9 mouse cellular contexts compared by ENCODE assay signal in the genomic region with DNA sequence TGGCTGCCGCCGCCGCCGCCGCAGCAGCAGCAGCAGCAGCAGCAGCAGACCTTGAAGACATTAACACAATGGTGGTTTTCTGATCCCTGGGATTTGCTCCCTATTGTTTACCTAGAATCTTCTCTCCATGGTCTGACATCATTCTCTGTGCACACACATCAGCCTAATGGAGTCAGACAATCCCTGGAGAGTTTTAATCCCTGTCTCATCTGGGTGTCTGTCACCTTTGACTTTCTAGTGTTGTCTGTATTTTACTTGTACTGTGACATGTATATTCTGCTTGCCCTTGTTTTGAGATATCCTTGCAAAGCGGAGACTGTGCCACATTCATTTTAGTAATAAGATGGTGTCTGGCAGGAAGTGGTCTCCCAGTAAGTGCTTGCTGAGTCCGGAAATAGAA. TPM values are rescaled to one million over a fixed set of nuclear protein-coding genes. Genes with fewer than 3 reads are reported as not detected.
DNase-seq lines count a peak whose midpoint lies in the region; ATAC-seq and TF ChIP-seq lines count a peak whose summit lies in the region.
"Had no signal": no experiment of that assay in that cellular context is flagged by ENCODE, and none has a peak within 500 bp of the region (broad histone marks: within the 10 kb centered on the region; RNA-seq: fewer than 3 reads in every experiment).

No protein-coding gene starts in this region.

- no peaks in the 10 kb centered on the region for H3K9me3 ChIP-seq in embryonic facial prominence, embryonic 10.5 days
- no peaks in the 10 kb centered on the region for H3K9me3 ChIP-seq in hindbrain, embryonic 15.5 days
- no peaks in the 10 kb centered on the region for H3K9me3 ChIP-seq in neural tube, embryonic 14.5 days (ENCODE audit: control insufficient read depth, low read length)
- H3K9me3 ChIP-seq in intestine, postnatal 0 days (ENCODE audit: control insufficient read depth): no peaks in the 10 kb centered on the region
- H3K9me3 ChIP-seq: G1E had no signal

- H3K4me2 ChIP-seq in hindbrain, embryonic 15.5 days: peak overlapping the region; percentile 31; the same call in 1 of the 2 replicates
- no peak overlapping the region for H3K4me2 ChIP-seq in neural tube, embryonic 14.5 days (ENCODE audit: low read depth, low read length)
- H3K4me2 ChIP-seq in intestine, postnatal 0 days (replicated peaks; ENCODE audit: low read depth): no peak overlapping the region

- no peaks in the 10 kb centered on the region for H3K27me3 ChIP-seq in embryonic facial prominence, embryonic 10.5 days (replicated peaks; ENCODE audit: low read depth, poor library complexity, severe bottlenecking)
- H3K27me3 ChIP-seq in hindbrain, embryonic 15.5 days: no peaks in the 10 kb centered on the region
- no peaks in the 10 kb centered on the region for H3K27me3 ChIP-seq in neural tube, embryonic 14.5 days (ENCODE audit: control insufficient read depth, insufficient read depth, low read length)
- no peaks in the 10 kb centered on the region for H3K27me3 ChIP-seq in intestine, postnatal 0 days (replicated peaks; ENCODE audit: control insufficient read depth, insufficient read depth, low read length)

- H3K36me3 ChIP-seq in embryonic facial prominence, embryonic 10.5 days (replicated peaks): no peaks in the 10 kb centered on the region
- H3K36me3 ChIP-seq in hindbrain, embryonic 15.5 days: no peaks in the 10 kb centered on the region
- H3K36me3 ChIP-seq in neural tube, embryonic 14.5 days (ENCODE audit: control insufficient read depth, insufficient read depth, low read length): no peaks in the 10 kb centered on the region
- no peaks in the 10 kb centered on the region for H3K36me3 ChIP-seq in intestine, postnatal 0 days (ENCODE audit: control insufficient read depth, insufficient read depth)
- H3K36me3 ChIP-seq: G1E had no signal

- peak; percentile 59; the same call in 1 of the 2 replicates for ATAC-seq in hindbrain, embryonic 15.5 days (ENCODE audit: low FRiP score, low read depth)
- peak; percentile 64; the same call in 1 of the 2 replicates for ATAC-seq in neural tube, embryonic 14.5 days (ENCODE audit: low read depth)
- no peak for ATAC-seq in intestine, postnatal 0 days
- ATAC-seq in megakaryocyte progenitor cell, adult 5-6 weeks (replicated peaks; ENCODE audit: poor library complexity): no peak
- ATAC-seq in granulocyte monocyte progenitor cell, adult 5-6 weeks (replicated peaks; ENCODE audit: poor library complexity, severe bottlenecking): no peak

- 19% methylated on average over 7 of the region's 7 CpGs for WGBS in embryonic facial prominence, embryonic 10.5 days
- WGBS in hindbrain, embryonic 15.5 days: 11% methylated on average over 7 of the region's 7 CpGs
- WGBS in neural tube, embryonic 14.5 days: 45% methylated on average over 7 of the region's 7 CpGs
- WGBS in intestine, postnatal 0 days: 39% methylated on average over 7 of the region's 7 CpGs

- H3K27ac ChIP-seq in layer of hippocampus, adult 2 months: peak overlapping the region; percentile 49
- peak overlapping the region; percentile 70 for H3K27ac ChIP-seq in embryonic facial prominence, embryonic 10.5 days (replicated peaks)
- peak overlapping the region; percentile 72 for H3K27ac ChIP-seq in hindbrain, embryonic 15.5 days (replicated peaks)
- no peak overlapping the region for H3K27ac ChIP-seq in neural tube, embryonic 14.5 days (ENCODE audit: low read depth, low read length)
- H3K27ac ChIP-seq in intestine, postnatal 0 days (ENCODE audit: low read depth, low read length): no peak overlapping the region

- TF ChIP-seq CTCF in layer of hippocampus, adult 2 months (conservative IDR thresholded peaks at IDR 0.05): no peak
- TF ChIP-seq CTCF in intestine, postnatal 0 days (IDR thresholded peaks at IDR 0.05; ENCODE audit: low read depth): no peak

- 0 out of 2 replicates have a peak overlapping the region, but pooled peaks have one; percentile 11 for H3K9ac ChIP-seq in hindbrain, embryonic 15.5 days
- H3K9ac ChIP-seq in neural tube, embryonic 14.5 days (replicated peaks; ENCODE audit: low read depth, low read length): no peak overlapping the region
- no peak overlapping the region for H3K9ac ChIP-seq in intestine, postnatal 0 days (ENCODE audit: low read depth, low read length)

- peaks cover 25% of the 10 kb centered on the region for H3K4me1 ChIP-seq in embryonic facial prominence, embryonic 10.5 days
- H3K4me1 ChIP-seq in hindbrain, embryonic 15.5 days (replicated peaks): peaks cover 8% of the 10 kb centered on the region
- H3K4me1 ChIP-seq in neural tube, embryonic 14.5 days (ENCODE audit: control insufficient read depth, insufficient read depth, low read length): no peaks in the 10 kb centered on the region
- H3K4me1 ChIP-seq in intestine, postnatal 0 days (replicated peaks; ENCODE audit: control insufficient read depth, insufficient read depth, low read length): no peaks in the 10 kb centered on the region

- peak overlapping the region; percentile 42 for H3K4me3 ChIP-seq in layer of hippocampus, adult 2 months
- H3K4me3 ChIP-seq in embryonic facial prominence, embryonic 10.5 days: 0 out of 2 replicates have a peak overlapping the region, but pooled peaks have one; percentile 23
- peak overlapping the region; percentile 2; the same call in 1 of the 2 replicates for H3K4me3 ChIP-seq in hindbrain, embryonic 15.5 days
- no peak overlapping the region for H3K4me3 ChIP-seq in neural tube, embryonic 14.5 days (ENCODE audit: low read depth, low read length)
- no peak overlapping the region for H3K4me3 ChIP-seq in intestine, postnatal 0 days (ENCODE audit: low read depth, low read length)

- DNase-seq in layer of hippocampus, adult 2 months (ENCODE audit: low spot score in 2 of 2): no peak
- no peak for DNase-seq in layer of hippocampus, adult 9-10 months (ENCODE audit: low spot score)
- DNase-seq in embryonic facial prominence, embryonic 10.5 days (ENCODE audit: low spot score): peak; percentile 32

RNA-seq across cellular contexts. Expression of a gene that starts 7.5 kb away (rescaled TPM):
- 100 to 1,000 TPM; 105 to 113 TPM for total RNA-seq in layer of hippocampus, adult 2 months (2021)
- polyA plus RNA-seq in embryonic facial prominence, embryonic 10.5 days (2016; fragmentation: Nextera tagmentation; extraction: Ambion mirVana): 148 and 153 TPM in 2 replicates
- polyA plus RNA-seq in hindbrain, embryonic 15.5 days (2015; fragmentation: Nextera tagmentation; extraction: Ambion mirVana): 135 and 139 TPM in 2 replicates
- 160 and 162 TPM in 2 replicates for polyA plus RNA-seq in neural tube, embryonic 14.5 days (2014; fragmentation: Nextera tagmentation; extraction: Ambion mirVana)
- polyA plus RNA-seq in intestine, postnatal 0 days (2015; fragmentation: Nextera tagmentation; extraction: Ambion mirVana): 115 and 116 TPM in 2 replicates
- 124 and 140 TPM in 2 replicates for total RNA-seq in megakaryocyte progenitor cell, adult 5-6 weeks (2015)
- total RNA-seq in megakaryocyte progenitor cell, adult 5-6 weeks (2017): 72.1 and 74.5 TPM in 2 replicates
- 82.1 and 102 TPM in 2 replicates for total RNA-seq in granulocyte monocyte progenitor cell, adult 5-6 weeks (2014; fragmentation: Nextera tagmentation)
- 69.2 and 82.3 TPM in 2 replicates for total RNA-seq in granulocyte monocyte progenitor cell, adult 5-6 weeks (2017)

Comparison
In these comparisons a context has a peak if more than half of its experiments do, and no peak if none do; other contexts are left out.
1. H3K27ac ChIP-seq: peak in layer of hippocampus, adult 2 months (single experiment), embryonic facial prominence, embryonic 10.5 days (single experiment) and hindbrain, embryonic 15.5 days (single experiment); none in neural tube, embryonic 14.5 days (single experiment) and intestine, postnatal 0 days (single experiment).
2. H3K4me3 ChIP-seq: peak in layer of hippocampus, adult 2 months (single experiment), embryonic facial prominence, embryonic 10.5 days (single experiment) and hindbrain, embryonic 15.5 days (single experiment); none in neural tube, embryonic 14.5 days (single experiment) and intestine, postnatal 0 days (single experiment).
3. ATAC-seq: peak in hindbrain, embryonic 15.5 days (single experiment) and neural tube, embryonic 14.5 days (single experiment); none in intestine, postnatal 0 days (single experiment), megakaryocyte progenitor cell, adult 5-6 weeks (single experiment) and granulocyte monocyte progenitor cell, adult 5-6 weeks (single experiment).